Mouse (Mus musculus) CH12.LX (cell line): ENCODE results near the gene Plxdc2. TPM values are rescaled to one million over a fixed set of nuclear protein-coding genes. Genes with fewer than 3 reads are reported as not detected.

Experiments
- DNase-seq: peaks from one replicate; pipeline ENCODE4 v3.0.0-alpha.2; 2013; ENCODE audit errors: extremely low read depth
- H3K27ac ChIP-seq: 2 replicates; pipeline ENCODE4 v1.5.1; 2012; ENCODE audit warnings: low read depth, mild to moderate bottlenecking, control low read depth, moderate library complexity; ENCODE audit not compliant: insufficient read depth
- H3K27me3 ChIP-seq: replicated peaks from 2 replicates; pipeline ENCODE3; 2012; ENCODE audit warnings: inconsistent platforms
- H3K36me3 ChIP-seq, 2 experiments: replicated peaks in 1 of 2; 2 replicates each; pipeline versions ENCODE3 to v1.6.1; 2012; ENCODE audit warnings: inconsistent platforms in 1 of 2, low read length in 1 of 2, mild to moderate bottlenecking in 1 of 2, mixed read lengths in 1 of 2, moderate library complexity in 1 of 2; ENCODE audit not compliant: control insufficient read depth in 1 of 2, insufficient read depth in 1 of 2
- H3K4me1 ChIP-seq, 2 experiments: 2 replicates each; pipeline ENCODE4 v1.6.1; 2012; ENCODE audit warnings: inconsistent platforms in 1 of 2, moderate library complexity in 1 of 2; ENCODE audit not compliant: insufficient read depth in 2 of 2, control insufficient read depth in 1 of 2
- H3K4me2 ChIP-seq: 2 replicates; pipeline ENCODE4 v1.6.1; 2012; ENCODE audit warnings: low read depth, mild to moderate bottlenecking, control low read depth; ENCODE audit not compliant: poor library complexity, insufficient read depth, severe bottlenecking
- H3K4me3 ChIP-seq, 3 experiments: fragments of 150-350 bp in 1 of 3; sonication (generic) in 1 of 3; replicated peaks in 1 of 3; 2 replicates each; pipeline versions ENCODE3 to v1.5.1; 2011 to 2012; ENCODE audit warnings: low read depth in 2 of 3, low read length in 2 of 3, mild to moderate bottlenecking in 2 of 3, moderate library complexity in 2 of 3, control low read depth in 1 of 3, improper control_type of control experiment in 1 of 3, inconsistent platforms in 1 of 3, mixed read lengths in 1 of 3; ENCODE audit not compliant: poor library complexity in 1 of 3
- H3K79me2 ChIP-seq: replicated peaks from 2 replicates; pipeline ENCODE4 v1.6.1; 2012; ENCODE audit warnings: mild to moderate bottlenecking, moderate library complexity; ENCODE audit not compliant: control insufficient read depth, poor library complexity, insufficient read depth, severe bottlenecking; ENCODE audit errors: extremely low read depth
- H3K9ac ChIP-seq: 2 replicates; pipeline ENCODE4 v1.6.1; 2012; ENCODE audit warnings: low read depth, mild to moderate bottlenecking, control low read depth, moderate library complexity; ENCODE audit not compliant: insufficient read depth
- H3K9me3 ChIP-seq: replicated peaks from 2 replicates; pipeline ENCODE3; 2012; ENCODE audit warnings: low read length, inconsistent platforms, mixed read lengths
- CTCF ChIP-seq, 2 experiments: IDR thresholded peaks in 1 of 2; conservative IDR thresholded peaks in 1 of 2; 2 replicates each; pipeline ENCODE4 v1.5.1; 2011 to 2012; ENCODE audit warnings: low read depth in 2 of 2, low read length in 2 of 2, improper control_type of control experiment in 1 of 2, inconsistent platforms in 1 of 2, mild to moderate bottlenecking in 1 of 2, moderate library complexity in 1 of 2
- EP300 ChIP-seq: IDR thresholded peaks from 2 replicates; pipeline ENCODE4 v1.6.1; 2011; ENCODE audit warnings: low read length, improper control_type of control experiment
- GABPA ChIP-seq: IDR thresholded peaks from 2 replicates; pipeline ENCODE4 v1.6.1; 2012; ENCODE audit warnings: low read depth, low read length, improper control_type of control experiment, inconsistent platforms; ENCODE audit not compliant: insufficient replicate concordance
- HCFC1 ChIP-seq: IDR thresholded peaks from 2 replicates; pipeline ENCODE4 v1.6.1; 2012; ENCODE audit warnings: low read depth, mild to moderate bottlenecking, inconsistent platforms, low read length, improper control_type of control experiment
- MAZ ChIP-seq: IDR thresholded peaks from 2 replicates; pipeline ENCODE4 v1.6.1; 2012; ENCODE audit warnings: low read depth, mild to moderate bottlenecking, inconsistent platforms, low read length, improper control_type of control experiment, moderate library complexity
- MEF2A ChIP-seq: IDR thresholded peaks from 2 replicates; pipeline ENCODE4 v1.6.1; 2014; ENCODE audit warnings: low read depth, mild to moderate bottlenecking, inconsistent platforms, low read length, improper control_type of control experiment, borderline replicate concordance
- MXI1 ChIP-seq: IDR thresholded peaks from 2 replicates; pipeline ENCODE4 v1.6.1; 2011; ENCODE audit warnings: mild to moderate bottlenecking, low read depth, low read length, improper control_type of control experiment
- MYC ChIP-seq: IDR thresholded peaks from 2 replicates; pipeline ENCODE4 v1.6.1; 2011; ENCODE audit warnings: low read depth, mild to moderate bottlenecking, improper control_type of control experiment, low read length
- NRF1 ChIP-seq: IDR thresholded peaks from 2 replicates; pipeline ENCODE4 v1.6.1; 2014; ENCODE audit warnings: low read depth, mild to moderate bottlenecking, inconsistent platforms, low read length, improper control_type of control experiment, moderate library complexity
- POLR2AphosphoS2 ChIP-seq: IDR thresholded peaks from 2 replicates; pipeline ENCODE4 v1.6.1; 2011; ENCODE audit warnings: low read depth, low read length, improper control_type of control experiment
- RCOR1 ChIP-seq: conservative IDR thresholded peaks from 2 replicates; pipeline ENCODE4 v1.6.1; 2012; ENCODE audit warnings: low read depth, mild to moderate bottlenecking, inconsistent platforms, low read length, improper control_type of control experiment
- SIN3A ChIP-seq: IDR thresholded peaks from 2 replicates; pipeline ENCODE4 v1.6.1; 2012; ENCODE audit warnings: low read length, improper control_type of control experiment, inconsistent platforms
- TCF12 ChIP-seq: IDR thresholded peaks from 2 replicates; pipeline ENCODE4 v1.6.1; 2014; ENCODE audit warnings: low read depth, mild to moderate bottlenecking, inconsistent platforms, low read length, improper control_type of control experiment
- USF2 ChIP-seq: conservative IDR thresholded peaks from 2 replicates; pipeline ENCODE4 v1.6.1; 2011; ENCODE audit warnings: low read depth, low read length, improper control_type of control experiment
- ZC3H11A ChIP-seq: IDR thresholded peaks from 2 replicates; pipeline ENCODE4 v1.6.1; 2012; ENCODE audit warnings: low read depth, mild to moderate bottlenecking, inconsistent platforms, low read length, improper control_type of control experiment
- ZKSCAN1 ChIP-seq: IDR thresholded peaks from 2 replicates; pipeline ENCODE4 v1.6.1; 2012; ENCODE audit warnings: low read depth, inconsistent platforms, low read length, improper control_type of control experiment, borderline replicate concordance
- ZNF384 ChIP-seq: IDR thresholded peaks from 2 replicates; pipeline ENCODE4 v1.6.1; 2012; ENCODE audit warnings: low read depth, low read length, improper control_type of control experiment, inconsistent platforms
- dilution Hi-C: fragments of 300-500 bp; cut with MboI; formaldehyde crosslinking; loops from 2 replicates; pipeline ENCODE4 v1.14.3; 2020; ENCODE audit warnings: low sequenced_read_pairs; ENCODE audit not compliant: extremely low pct_unique_long_range_greater_than_20kb, extremely low pct_ligation_motif_present
- in situ Hi-C: fragments of 300-500 bp; cut with MboI; formaldehyde crosslinking; loops from 3 replicates; pipeline ENCODE4 v1.14.3; 2019; ENCODE audit warnings: low sequenced_read_pairs, low pct_ligation_motif_present, low pct_unique_long_range_greater_than_20kb, mixed read lengths
- polyA plus RNA-seq: library from polyadenylated mRNA; unstranded; fragments of >175 nt; gene quantifications from 2 replicates; pipeline ENCODE4 v1.2.1, GENCODE M21; 2012; ENCODE audit warnings: low read depth; ENCODE audit not compliant: insufficient read length
- total RNA-seq, 2 experiments: library from RNA; depleted of rRNA; stranded (reverse); fragments of 300-350 nt in 1 of 2; fragments of >200 nt in 1 of 2; gene quantifications; 2 replicates each; pipeline ENCODE4 v1.2.3; 2012 to 2014

The Plxdc2 gene
- total and polyA plus RNA-seq, 3 experiments = not detected

- no peaks in the 10 kb centered on the region for H3K27me3 ChIP-seq
- no peak overlapping the region for H3K4me2 ChIP-seq
- TF ChIP-seq ZC3H11A (no peak), NRF1 (no peak), MYC (no peak), GABPA (no peak), HCFC1 (no peak)
- TF ChIP-seq, all 38 proteins: peak for 0
- Histone ChIP-seq H3K4me3 (no peak overlapping the region), H3K36me3 (no peaks in the 10 kb centered on the region), H3K27ac (no peak overlapping the region), H3K9ac (no peak overlapping the region), H3K4me1 (no peaks in the 10 kb centered on the region), H3K79me2 (no peaks in the 10 kb centered on the region), H3K9me3 (peaks cover 2% of the 10 kb centered on the region)
- DNase-seq = no peak
- dilution Hi-C loops = no loop called here
- in situ Hi-C loops = no loop called here
Observed at GRCm38 (mm10) chr2:16588546-16588945, 232.4 kb downstream of the Plxdc2 start.

- no peaks in the 10 kb centered on the region for H3K79me2 ChIP-seq
- H3K27ac ChIP-seq = no peak overlapping the region
- no peak for DNase-seq
- H3K4me1 ChIP-seq = no peaks in the 10 kb centered on the region
- TF ChIP-seq MEF2A = no peak
- TF ChIP-seq POLR2AphosphoS2 = no peak
- no peak for TF ChIP-seq MYC
- no peak for TF ChIP-seq ZC3H11A
- no peak for TF ChIP-seq GABPA
- TF ChIP-seq MAZ = no peak
- no peak for TF ChIP-seq CTCF (conservative IDR thresholded peaks at IDR 0.05 in 1 of 2, IDR thresholded peaks at IDR 0.05 in 1 of 2; ENCODE audit: low read depth in 2 of 2, low read length in 2 of 2)
- TF ChIP-seq ZKSCAN1 = no peak
- no peak for TF ChIP-seq RCOR1
- no peak for TF ChIP-seq USF2
- no peak for TF ChIP-seq TCF12
- no peak for TF ChIP-seq EP300
- no peak for TF ChIP-seq SIN3A
- no peak for TF ChIP-seq MXI1
- no peak for TF ChIP-seq ZNF384
- dilution Hi-C loops (no loop called here), in situ Hi-C loops (no loop called here)
- H3K36me3 ChIP-seq = no peaks in the 10 kb centered on the region
- no peak overlapping the region for H3K4me3 ChIP-seq
- H3K9ac ChIP-seq = no peak overlapping the region
- H3K4me2 ChIP-seq = no peak overlapping the region
- no peaks in the 10 kb centered on the region for H3K27me3 ChIP-seq
- H3K9me3 ChIP-seq = no peaks in the 10 kb centered on the region
Observed at GRCm38 (mm10) chr2:16595451-16595850, 239.3 kb downstream of the Plxdc2 start.
